Mouse (Mus musculus) left cerebral cortex, postnatal 36 days (tissue): ENCODE measurements around the gene Hsdl1. TPM values are rescaled to one million over a fixed set of nuclear protein-coding genes. Genes with fewer than 3 reads are reported as not detected.

Experiments
- DNase-seq, 2 experiments: peaks; one replicate each; pipeline ENCODE4 v3.0.0; 2021 to 2022; ENCODE audit warnings: low spot score in 2 of 2, mixed read lengths in 1 of 2
- intact Hi-C: fragments of 180-260 bp; cut with DNase I; formaldehyde crosslinking; loops from one replicate; pipeline ENCODE4 v1.15.1; 2025
- total RNA-seq, 2 experiments: library from RNA; stranded (reverse); gene quantifications; 2 replicates each; pipeline ENCODE4 v1.2.3; 2021

Gene Hsdl1
- total RNA-seq, 2 experiments from 2014 or later: 43.2 to 43.6 TPM

DNA sequence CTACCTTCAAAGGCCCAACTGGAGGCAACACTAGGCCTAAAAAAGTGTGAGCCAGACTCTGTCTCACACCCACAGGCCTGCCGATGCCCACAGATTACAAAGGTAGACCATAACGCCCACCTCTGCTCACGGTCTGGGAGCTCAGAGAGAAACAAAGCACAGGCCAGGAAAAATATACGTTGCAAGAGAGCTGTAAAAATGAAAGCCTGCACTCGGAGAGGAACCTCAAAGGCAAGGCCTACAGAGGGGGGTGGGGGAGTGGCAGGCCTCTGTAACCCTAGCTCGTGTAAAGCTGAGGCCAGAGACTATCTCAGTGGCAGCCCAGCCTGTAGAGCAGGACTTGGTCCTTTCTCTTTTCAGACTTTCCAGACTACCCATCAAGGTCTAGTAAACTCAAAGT is 29.8 kb downstream of the Hsdl1 start:
- intact Hi-C loops: no loop called here
- DNase-seq: no peak

DNA sequence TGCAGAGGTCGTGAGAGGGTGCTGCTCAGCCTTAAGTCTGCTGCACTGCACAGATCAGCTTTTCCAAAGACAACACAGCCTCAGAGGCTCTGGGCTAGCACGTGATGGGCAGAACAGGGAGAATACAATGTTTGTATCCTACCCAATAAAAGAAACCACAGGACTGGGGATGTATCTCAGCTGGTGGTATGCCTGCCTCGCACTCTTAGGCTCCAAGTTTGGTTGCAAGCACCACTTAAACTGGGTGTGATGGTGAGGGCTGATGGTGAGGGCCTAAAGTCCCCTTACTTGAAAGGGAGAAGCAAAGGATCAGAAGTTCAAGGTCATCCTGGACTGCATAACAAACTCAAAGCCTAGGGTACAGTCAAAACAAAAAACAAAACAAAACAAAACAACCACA is 30.4 kb downstream of the Hsdl1 start:
- DNase-seq: no peak
- intact Hi-C loops: no loop called here

DNA sequence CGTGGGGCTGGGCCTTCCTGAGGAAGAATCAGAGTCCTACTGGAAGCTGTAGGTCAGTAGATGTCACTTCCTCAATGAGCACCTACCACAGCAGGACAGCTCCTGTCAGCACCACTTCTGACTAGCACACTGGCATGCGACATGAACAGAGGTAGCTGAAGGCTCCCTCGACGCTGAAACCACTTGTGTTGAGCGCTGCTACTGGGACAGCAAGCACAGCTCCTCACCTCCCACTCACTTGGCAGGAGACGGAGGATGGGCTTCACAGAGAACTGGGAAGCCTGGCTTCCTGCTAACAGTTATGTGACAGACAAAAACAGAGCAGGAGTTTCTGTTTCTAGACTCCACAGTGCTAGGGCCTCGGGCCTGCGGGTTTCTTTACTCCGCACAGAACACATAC is 43.0 kb downstream of the Hsdl1 start:
- peak; percentile 65 to 72 for DNase-seq

DNA sequence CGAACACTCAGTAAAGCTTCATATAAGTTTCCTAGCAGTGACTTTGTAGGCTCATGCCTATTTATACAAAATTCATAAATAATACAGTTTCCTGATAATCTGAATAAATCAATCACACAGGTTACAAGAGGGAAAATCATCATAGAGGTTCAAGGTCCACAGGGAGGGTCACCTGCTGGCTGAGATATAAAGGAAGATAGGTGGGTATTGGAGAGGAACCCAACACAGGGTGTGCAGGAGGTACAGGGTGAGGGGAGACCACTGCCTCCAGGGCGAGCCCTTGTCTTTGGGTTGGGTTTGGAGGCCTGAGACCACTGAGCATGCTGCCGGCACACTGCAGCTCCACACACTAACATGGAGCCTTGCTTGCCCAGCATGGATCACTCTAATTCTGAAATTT is 43.6 kb downstream of the Hsdl1 start:
- no peak for DNase-seq

More for the DNA sequence above, 43.0 kb downstream of the Hsdl1 start:
- intact Hi-C loops: loop anchor here (2.0 kb wide), 1 partner anchor 27 kb away; the partner anchor contains the start of gene Mbtps1

DNA sequence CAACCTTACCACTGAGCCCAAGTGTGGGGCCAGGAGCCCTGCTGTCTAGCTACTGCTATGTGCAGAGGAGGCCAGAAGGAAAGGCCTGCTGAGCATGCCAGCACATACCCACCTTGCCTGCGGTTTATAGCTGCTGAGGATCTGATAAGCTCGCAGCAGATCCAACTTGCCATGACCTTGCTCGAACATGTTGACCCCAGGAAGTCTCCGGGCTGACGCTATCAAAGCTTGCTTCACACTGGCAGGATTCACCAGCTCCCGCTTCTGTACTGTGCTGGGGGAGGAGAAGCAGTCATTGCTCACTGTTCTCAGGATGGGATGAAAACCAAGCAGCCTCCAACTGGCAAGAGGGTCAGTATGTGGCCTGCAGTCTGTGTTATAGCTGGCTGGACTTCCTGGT is 44.0 kb downstream of the Hsdl1 start:
- no peak for DNase-seq
- intact Hi-C loops: no loop called here

More for the DNA sequence above, 43.6 kb downstream of the Hsdl1 start:
- intact Hi-C loops: no loop called here

DNA sequence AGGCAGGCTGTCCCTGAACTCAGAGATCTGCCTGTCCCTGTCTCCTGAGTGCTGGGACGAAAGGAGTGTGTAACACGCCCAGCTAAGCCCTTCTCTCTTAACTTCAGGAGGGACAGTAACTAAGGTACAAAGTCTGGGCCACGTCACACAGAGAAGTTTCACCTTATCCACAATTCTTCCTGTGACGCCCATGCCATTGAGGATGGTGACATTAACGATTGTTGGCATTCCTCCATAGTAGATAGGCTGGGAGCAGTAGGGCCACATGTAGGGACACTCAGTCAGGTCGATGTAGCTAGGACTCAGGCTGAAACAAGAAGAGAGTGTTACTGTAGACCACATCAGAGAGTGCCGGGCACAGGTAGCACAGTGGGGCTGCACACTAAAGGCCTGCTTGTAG is 46.2 kb downstream of the Hsdl1 start:
- intact Hi-C loops: no loop called here
- no peak for DNase-seq

DNA sequence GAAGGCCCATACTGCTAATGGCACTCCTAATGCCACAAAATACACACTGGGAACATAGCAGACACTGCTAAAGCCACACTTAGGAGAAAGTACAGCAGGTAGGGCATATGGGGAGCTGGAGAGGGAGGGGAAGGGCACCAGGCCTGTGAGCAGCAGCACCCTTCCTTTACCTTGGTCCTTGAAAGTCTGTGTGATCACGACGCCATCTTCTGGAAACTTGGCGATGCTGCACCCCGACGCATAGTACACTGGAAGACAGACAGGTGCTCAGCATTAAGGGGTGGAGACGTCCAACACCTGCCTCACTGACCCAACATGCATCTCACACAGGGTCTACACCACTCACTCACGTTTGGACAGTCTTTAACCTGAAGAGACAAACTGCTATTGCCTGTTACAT is 54.9 kb downstream of the Hsdl1 start:
- DNase-seq: no peak
- intact Hi-C loops: no loop called here

DNA sequence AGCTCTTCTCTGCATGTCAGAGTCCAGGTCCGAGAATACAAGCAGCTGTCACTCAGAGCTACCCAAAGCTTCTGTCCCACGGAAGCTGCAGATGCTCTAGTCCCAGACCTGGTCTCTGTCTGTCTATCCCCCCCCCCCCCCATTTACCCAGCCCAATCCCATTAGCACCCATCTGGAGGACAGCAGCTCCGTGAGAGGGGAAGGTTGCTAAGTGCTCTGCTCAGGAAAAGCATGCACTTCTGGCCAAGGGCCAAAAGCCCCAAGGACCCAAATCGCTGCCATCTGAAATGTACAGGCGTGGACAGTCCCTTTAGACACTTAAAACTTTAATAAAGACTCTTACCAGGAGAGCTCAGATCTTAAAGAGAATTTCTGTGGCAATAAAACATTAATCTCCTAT is 58.3 kb downstream of the Hsdl1 start:
- DNase-seq: no peak
- intact Hi-C loops: no loop called here

DNA sequence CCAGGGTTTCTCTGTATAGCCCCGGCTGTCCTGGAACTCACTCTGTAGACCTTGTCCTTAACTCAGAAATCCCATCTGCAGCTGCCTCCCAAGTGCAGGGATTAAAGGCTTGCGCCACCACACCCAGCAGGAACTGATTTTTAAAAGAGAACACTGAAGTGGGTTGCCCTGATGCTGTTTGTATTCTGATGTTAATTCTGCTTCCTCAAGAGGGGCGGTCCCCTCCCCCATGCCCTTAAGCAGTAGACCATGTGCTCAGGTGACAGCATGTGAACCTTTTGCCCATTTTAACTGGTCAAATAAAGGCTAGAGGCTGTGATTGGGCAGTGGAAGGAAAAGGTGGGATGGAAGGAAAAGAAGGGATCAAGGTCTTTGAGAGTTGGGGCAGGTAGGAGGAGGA is 59.2 kb downstream of the Hsdl1 start:
- intact Hi-C loops: no loop called here
- DNase-seq: no peak

DNA sequence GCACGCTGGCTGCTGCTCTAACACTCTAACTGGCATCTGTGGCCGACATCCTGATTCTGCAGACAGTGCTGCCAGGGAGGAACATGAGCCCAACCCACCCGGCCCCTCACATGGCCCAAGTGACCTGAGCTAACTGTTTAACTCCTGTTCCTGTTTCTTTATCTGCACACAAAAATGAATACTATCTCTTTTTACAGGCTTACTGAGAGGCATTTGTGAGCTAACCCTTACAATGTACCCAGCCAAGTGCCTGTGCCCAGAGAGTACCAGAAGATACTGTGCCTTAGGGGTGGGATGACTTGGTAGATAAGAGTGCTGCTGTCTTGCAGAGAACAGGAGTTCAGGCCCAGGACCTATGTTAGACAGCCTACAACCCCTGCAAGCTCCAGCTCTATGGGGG is 60.0 kb downstream of the Hsdl1 start:
- no peak for DNase-seq
- intact Hi-C loops: no loop called here

DNA sequence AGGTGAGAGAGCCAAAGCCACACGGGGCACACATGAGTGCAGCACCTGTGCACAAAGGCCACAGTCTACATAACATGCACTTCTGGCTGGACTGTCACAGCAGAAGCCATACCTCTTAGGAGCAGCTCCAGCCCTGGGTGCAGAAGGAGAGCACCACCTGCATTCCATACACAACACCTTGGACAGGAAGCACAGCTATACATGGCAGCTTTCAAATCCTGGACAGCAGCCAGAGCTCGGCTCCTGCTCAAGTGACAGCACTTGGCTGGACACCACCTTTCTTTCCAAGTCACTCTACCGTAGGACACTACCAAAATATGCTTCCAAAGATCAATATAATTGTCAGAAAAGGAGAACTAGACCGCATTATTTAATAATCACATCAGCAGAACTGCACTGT is 61.6 kb downstream of the Hsdl1 start:
- intact Hi-C loops: no loop called here
- DNase-seq: no peak

Other genes starting within 250 kb of the Hsdl1 start
- gene Hsbp1, start 230.7 kb downstream of the Hsdl1 start, total RNA-seq: 100 to 1,000 TPM; 345 to 377 TPM
- 10 to 100 TPM; 29.4 to 33.8 TPM for gene Mlycd, start 180.3 kb downstream of the Hsdl1 start, total RNA-seq
- gene Osgin1, start 141.1 kb downstream of the Hsdl1 start, total RNA-seq: under 1 TPM; 0.34 to 0.81 TPM
- gene Necab2, start 128.5 kb downstream of the Hsdl1 start, total RNA-seq: 10 to 100 TPM; 60.4 to 67.1 TPM
- gene Slc38a8, start 73.5 kb downstream of the Hsdl1 start, total RNA-seq: under 1 TPM; 0.29 to 0.81 TPM
- 10 to 100 TPM; 65.4 to 74.4 TPM for gene Mbtps1, start 16.4 kb downstream of the Hsdl1 start, total RNA-seq
- under 1 TPM; 0.10 to 0.18 TPM for gene Dnaaf1, start 52 bp upstream of the Hsdl1 start, total RNA-seq
- 10 to 100 TPM; 10.1 to 10.3 TPM for gene Taf1c, start 30.0 kb upstream of the Hsdl1 start, total RNA-seq
- gene Adad2, start 37.6 kb upstream of the Hsdl1 start, total RNA-seq: under 1 TPM in 1 of 2 experiments, not detected in 1; 0.15 TPM
- 1 to 10 TPM; 3.1 to 3.7 TPM for gene Kcng4, start 60.5 kb upstream of the Hsdl1 start, total RNA-seq
- gene Wfdc1, start 91.2 kb upstream of the Hsdl1 start, total RNA-seq: 10 to 100 TPM in 1 of 2 experiments, 1 to 10 TPM in 1; 7.3 to 10.7 TPM
- 1 to 10 TPM; 2.0 to 2.6 TPM for gene Atp2c2, start 124.8 kb upstream of the Hsdl1 start, total RNA-seq
- gene Tldc1, start 203.2 kb upstream of the Hsdl1 start, total RNA-seq: 10 to 100 TPM; 14.3 to 14.5 TPM